Mouse (Mus musculus) layer of hippocampus, adult 6 months (tissue): Measurements from ENCODE around the gene Olfr933. TPM values are rescaled to one million over a fixed set of nuclear protein-coding genes. Genes with fewer than 3 reads are reported as not detected.

Experiments
- long read RNA-seq, 2 experiments: library from polyadenylated mRNA; unstranded; transcript quantifications; one replicate each; pipeline ENCODE4 v2.0.0; 2019 to 2020
- polyA plus RNA-seq: library from polyadenylated mRNA; unstranded; fragments of <200 nt; fragmentation: Nextera tagmentation; gene quantifications from 2 replicates; pipeline ENCODE4 v1.2.3, GENCODE M21; 2021

Gene Olfr933
- polyA plus RNA-seq, result not detected in 2 replicates
- long read RNA-seq, experiment 1, result 0 reads
- long read RNA-seq, experiment 2, result 0 reads

DNA sequence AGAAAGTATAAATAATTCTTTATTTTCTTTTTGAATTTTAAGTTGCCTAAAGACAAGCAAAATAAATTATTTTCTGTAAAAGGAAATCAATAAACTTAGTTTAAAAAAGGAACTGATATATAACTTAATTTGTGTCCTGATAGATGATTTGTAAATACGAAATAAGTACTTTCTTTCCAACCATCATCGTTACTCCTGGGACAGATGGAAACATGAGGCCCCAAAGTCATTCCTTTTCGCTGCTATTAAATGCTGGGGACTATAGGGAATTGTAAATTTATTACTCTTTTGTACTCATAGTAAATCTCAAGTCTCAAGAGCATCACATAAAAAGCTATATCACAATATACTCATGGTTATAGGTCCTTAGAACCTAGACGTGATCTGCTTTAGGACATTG is at the start of gene Olfr933:
Gene Olfr933, plus strand, starts transcription at position 301 of the 400 bp plus-strand sequence.

GRCm38 (mm10) chr9:38929509-38929908 is 42.6 kb upstream of the Olfr933 start, which contains the start of gene Olfr930:
TSS of gene Olfr930 (plus strand) at chr9:38929809.

DNA sequence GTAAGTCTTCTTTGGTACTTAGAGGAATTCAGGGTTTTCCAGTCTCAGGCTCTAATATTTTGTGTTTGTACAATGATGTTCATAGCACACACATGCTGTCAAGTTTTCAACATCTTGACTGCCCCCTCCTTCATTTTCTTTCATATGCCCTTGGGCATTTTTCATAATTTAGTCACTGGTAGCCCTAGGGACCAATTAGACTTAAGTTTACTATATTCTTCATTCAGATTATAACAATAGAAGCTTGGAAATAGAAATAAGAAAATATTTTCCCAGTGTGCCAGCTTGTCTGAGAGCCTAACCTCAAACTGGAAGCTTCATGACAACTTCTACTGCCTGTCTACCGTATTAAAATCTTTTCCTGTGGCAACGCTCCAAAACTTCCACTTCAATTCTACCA is 16.1 kb downstream of the Olfr933 start, which contains the start of gene Olfr934:
Gene Olfr934, minus strand, starts transcription at position 101 of the 400 bp plus-strand sequence.

DNA sequence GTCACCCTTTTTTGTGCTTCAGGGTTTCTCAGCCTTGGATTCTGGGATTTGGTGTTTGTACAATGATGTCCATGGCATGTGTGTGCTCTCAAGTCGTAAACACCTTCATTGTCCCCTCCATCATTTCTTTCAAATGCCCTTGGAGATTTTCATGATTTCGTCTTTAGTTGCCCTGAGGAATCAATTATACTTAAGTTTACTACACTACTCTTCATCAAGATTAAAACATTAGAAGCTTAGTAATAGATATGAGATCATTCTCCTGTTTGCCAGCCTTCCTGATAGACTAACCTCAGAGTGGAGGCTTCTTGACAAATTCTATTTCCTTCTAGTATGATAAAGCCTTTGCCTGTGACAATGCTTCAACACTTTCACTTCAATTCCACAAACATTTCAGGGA is 27.5 kb downstream of the Olfr933 start, which contains the start of gene Olfr935:
Gene Olfr935, minus strand, starts transcription at position 101 of the 400 bp plus-strand sequence.

GRCm38 (mm10) chr9:39023277-39023676 is 51.2 kb downstream of the Olfr933 start, which contains the start of gene Olfr146:
TSS of gene Olfr146 (minus strand) at chr9:39023377.

Other genes starting within 250 kb of the Olfr933 start
- gene Olfr920, start 220.0 kb upstream of the Olfr933 start, polyA plus RNA-seq, result not detected in 2 replicates
- gene Olfr921, start 199.2 kb upstream of the Olfr933 start, polyA plus RNA-seq, result not detected in 2 replicates
- gene Olfr922, start 157.7 kb upstream of the Olfr933 start, polyA plus RNA-seq, result not detected in 2 replicates
- gene Olfr923, start 145.8 kb upstream of the Olfr933 start, polyA plus RNA-seq, result not detected in 2 replicates
- not detected in 2 replicates for gene Olfr924, start 127.9 kb upstream of the Olfr933 start, polyA plus RNA-seq
- not detected in 2 replicates for gene Olfr26, start 117.3 kb upstream of the Olfr933 start, polyA plus RNA-seq
- gene Olfr926, start 95.2 kb upstream of the Olfr933 start, polyA plus RNA-seq, result not detected in 2 replicates
- gene Olfr930, start 42.5 kb upstream of the Olfr933 start, polyA plus RNA-seq, result not detected in 2 replicates
- gene Olfr934, start 16.0 kb downstream of the Olfr933 start, polyA plus RNA-seq, result not detected in 2 replicates
- not detected in 2 replicates for gene Olfr935, start 27.4 kb downstream of the Olfr933 start, polyA plus RNA-seq
- gene Olfr146, start 51.1 kb downstream of the Olfr933 start, polyA plus RNA-seq, result not detected in 2 replicates
- not detected in 2 replicates for gene Olfr937, start 92.6 kb downstream of the Olfr933 start, polyA plus RNA-seq
- gene Olfr938, start 106.6 kb downstream of the Olfr933 start, polyA plus RNA-seq, result not detected in 2 replicates
- gene Olfr27, start 155.8 kb downstream of the Olfr933 start, polyA plus RNA-seq, result not detected in 2 replicates
- gene Olfr943, start 194.0 kb downstream of the Olfr933 start, polyA plus RNA-seq, result not detected in 2 replicates
- not detected in 2 replicates for gene Olfr944, start 229.6 kb downstream of the Olfr933 start, polyA plus RNA-seq